Mouse (Mus musculus): ENCODE measurements around the gene Cad.

The Cad gene

DNA sequence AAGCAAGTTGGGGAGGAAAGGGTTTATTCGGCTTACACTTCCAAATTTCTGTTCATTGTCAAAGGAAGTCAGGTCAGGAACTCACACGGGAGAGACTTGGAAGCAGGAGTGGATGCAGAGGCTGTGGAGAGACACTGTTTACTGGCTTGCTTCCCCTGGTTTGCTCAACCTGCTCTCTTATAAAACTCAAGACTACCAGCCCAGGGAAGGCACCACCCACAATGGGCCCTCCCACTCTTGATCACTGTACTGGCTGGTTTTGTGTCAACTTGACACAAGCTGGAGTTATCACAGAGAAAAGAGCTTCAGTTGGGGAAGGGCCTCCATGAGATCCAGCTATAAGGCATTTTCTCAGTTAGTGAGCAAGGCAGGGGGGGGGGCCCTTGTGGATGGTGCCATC, 16.5 kb downstream of the Cad start:
- no peak for DNase-seq (ENCODE audit: low spot score in 2 of 2)

DNA sequence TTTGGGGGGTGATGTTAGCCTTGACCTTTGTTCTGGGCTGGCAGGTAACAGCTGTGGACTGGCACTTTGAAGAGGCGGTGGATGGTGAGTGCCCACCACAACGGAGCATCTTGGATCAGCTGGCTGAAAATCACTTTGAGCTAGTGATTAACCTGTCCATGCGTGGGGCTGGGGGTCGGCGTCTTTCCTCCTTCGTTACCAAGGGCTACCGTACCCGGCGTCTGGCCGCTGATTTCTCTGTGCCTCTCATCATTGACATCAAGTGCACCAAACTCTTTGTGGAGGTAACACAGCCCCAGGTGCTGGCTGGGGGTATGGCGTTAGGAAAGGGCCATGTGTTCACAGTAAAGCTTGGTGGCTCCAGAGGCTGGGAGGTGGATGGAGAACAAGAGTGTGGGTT, 17.2 kb downstream of the Cad start:
- no peak for DNase-seq (ENCODE audit: low spot score in 2 of 2)

- DNase-seq (ENCODE audit: low spot score in 2 of 2) = no peak
Measured at GRCm38 (mm10) chr5:31073176-31073575, 18.6 kb downstream of the Cad start.

GRCm38 (mm10) chr5:31076346-31076745, 21.8 kb downstream of the Cad start:
- no peak for DNase-seq (ENCODE audit: low spot score in 2 of 2)

- DNase-seq (ENCODE audit: low spot score in 2 of 2) = peak; percentile 35 to 54
Measured at GRCm38 (mm10) chr5:31080059-31080794, 25.6 kb downstream of the Cad start.

- DNase-seq (ENCODE audit: low spot score in 2 of 2) = peak in 1 of 2 experiments; percentile 4
Measured at GRCm38 (mm10) chr5:31080795-31081164, 26.2 kb downstream of the Cad start.

GRCm38 (mm10) chr5:31081386-31081785, 26.8 kb downstream of the Cad start:
- DNase-seq (ENCODE audit: low spot score in 2 of 2) = peak in 1 of 2 experiments; percentile 22

- DNase-seq (ENCODE audit: low spot score in 2 of 2) = peak; percentile 25 to 50
Measured at GRCm38 (mm10) chr5:31082355-31082754, 27.8 kb downstream of the Cad start.

GRCm38 (mm10) chr5:31082935-31083625, 28.5 kb downstream of the Cad start:
- no peak for DNase-seq (ENCODE audit: low spot score in 2 of 2)

GRCm38 (mm10) chr5:31083949-31084348, 29.4 kb downstream of the Cad start:
- DNase-seq (ENCODE audit: low spot score in 2 of 2) = peak in 1 of 2 experiments; percentile 26

DNA sequence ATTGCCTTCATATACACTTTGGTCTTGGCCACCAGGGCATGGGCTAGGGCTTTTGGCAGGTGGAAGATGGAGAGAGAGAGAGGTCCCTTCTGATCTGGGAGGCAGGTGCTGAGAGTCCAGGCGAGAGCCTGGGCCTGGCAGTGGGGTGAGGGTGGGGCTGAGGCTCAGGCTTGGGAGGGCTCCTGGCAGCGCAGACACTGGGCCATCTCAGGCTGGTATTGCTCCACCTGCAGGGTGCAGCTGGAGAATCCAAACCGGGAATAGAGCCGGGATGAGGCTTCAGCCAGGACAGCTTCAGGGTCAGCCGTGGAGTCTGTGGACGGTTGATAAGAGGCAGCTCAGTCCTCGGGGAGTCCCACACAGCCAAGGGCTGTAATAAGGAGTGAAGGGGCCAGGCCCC, 32.0 kb downstream of the Cad start:
- peak in 1 of 2 experiments; percentile 9 for DNase-seq (ENCODE audit: low spot score in 2 of 2)

DNA sequence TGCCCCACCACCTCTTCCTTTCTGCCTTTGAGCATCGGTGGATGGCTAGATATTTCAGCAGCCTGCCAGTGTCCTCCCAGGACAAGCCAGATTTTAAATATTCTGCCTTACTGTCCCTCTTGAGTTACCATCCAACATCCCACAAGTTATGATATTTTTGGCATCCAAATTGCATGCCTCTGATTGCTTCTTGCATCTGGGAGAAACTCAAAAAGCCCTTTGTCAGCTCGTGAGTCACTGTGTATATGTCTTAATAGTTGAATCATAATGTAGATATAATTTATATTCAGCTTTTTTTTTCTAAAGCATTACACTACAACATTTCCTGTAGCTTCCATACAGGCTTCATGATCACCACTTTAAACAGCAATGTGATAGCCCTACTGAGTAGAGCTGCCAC, 32.6 kb downstream of the Cad start:
- no peak for DNase-seq (ENCODE audit: low spot score in 2 of 2)

DNA sequence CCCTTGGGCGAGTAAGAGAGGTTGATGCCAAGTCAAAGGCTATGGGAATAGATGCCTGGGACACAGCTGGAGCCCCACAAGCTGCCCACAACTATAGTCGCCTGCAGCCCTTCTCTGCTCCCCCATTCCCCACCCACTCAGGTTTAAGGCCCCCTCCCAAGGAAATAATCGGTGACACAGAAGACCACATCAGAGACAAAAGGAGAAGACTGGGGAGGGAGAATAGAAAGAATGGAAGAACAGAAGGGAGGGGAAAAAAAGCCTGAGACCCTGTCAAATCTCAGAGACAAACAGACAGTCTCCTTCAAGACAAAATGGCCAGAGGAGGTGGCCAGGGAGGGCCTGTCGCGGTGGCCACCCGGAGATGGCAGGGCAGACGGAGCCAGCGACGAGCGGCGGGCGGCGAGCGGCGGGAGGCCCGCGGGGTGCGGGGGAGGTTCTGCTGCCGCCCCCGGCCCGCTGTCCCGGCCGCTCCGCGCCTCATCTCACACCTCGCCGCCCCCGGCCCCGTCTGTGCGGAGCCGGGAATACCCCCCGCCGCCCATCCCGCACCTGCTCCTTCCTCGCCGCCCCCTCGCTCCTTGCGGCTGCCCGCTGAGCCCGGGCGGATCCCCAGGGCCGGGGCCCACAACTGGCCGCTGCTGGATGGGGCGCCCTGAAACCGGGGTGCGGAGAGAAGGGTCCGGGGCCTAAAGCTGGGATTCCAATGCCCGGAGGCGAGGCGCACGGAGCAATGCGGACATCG, 37.8 kb downstream of the Cad start:
- DNase-seq (ENCODE audit: low spot score in 2 of 2) = peak in 1 of 2 experiments; percentile 44

GRCm38 (mm10) chr5:31093151-31094041, 38.8 kb downstream of the Cad start:
- peak; percentile 38 to 48 for DNase-seq (ENCODE audit: low spot score in 2 of 2)

- peak; percentile 7 to 9 for DNase-seq (ENCODE audit: low spot score in 2 of 2)
Measured at GRCm38 (mm10) chr5:31094100-31094798, 39.7 kb downstream of the Cad start.

- peak; percentile 33 to 36 for DNase-seq (ENCODE audit: low spot score in 2 of 2)
Measured at GRCm38 (mm10) chr5:31094799-31095691, 40.5 kb downstream of the Cad start.

DNA sequence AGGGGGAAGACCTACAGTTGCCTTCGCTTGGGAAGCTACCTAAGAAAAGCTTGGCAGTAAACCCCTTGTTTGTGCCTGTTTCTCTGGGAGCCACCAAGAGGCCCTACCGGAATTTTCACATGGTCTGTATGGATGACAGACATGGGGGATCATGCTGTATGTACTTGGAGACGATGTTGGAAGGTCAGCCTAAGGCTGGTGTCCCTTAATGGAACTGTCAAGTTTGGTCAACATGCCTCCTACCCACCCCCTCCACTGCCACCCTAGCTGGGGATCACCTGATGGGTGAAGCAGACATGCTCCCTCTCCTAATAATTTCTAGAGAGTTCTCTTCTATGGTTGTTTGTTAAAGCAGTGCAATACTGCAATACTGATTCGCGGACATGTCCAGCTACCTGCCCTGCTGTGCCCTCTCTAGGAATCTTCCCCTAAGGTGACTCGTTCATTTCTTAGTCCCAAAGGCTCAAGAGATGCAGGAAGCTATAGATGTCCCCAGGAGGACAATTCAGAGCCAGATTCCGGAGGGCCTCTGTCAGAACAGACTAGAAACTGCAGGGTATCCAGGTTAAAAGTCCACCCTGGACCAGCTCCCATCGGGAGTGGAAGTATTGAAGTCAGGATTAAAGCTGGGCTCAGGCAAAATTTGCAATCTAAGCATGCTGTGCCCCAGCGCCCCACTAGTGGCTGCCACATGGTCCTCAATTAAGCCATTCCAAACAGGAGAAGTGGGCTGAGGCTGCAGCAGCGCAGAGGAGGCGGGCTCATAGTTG, 41.3 kb downstream of the Cad start:
- peak in 1 of 2 experiments; percentile 5 for DNase-seq (ENCODE audit: low spot score in 2 of 2)

DNA sequence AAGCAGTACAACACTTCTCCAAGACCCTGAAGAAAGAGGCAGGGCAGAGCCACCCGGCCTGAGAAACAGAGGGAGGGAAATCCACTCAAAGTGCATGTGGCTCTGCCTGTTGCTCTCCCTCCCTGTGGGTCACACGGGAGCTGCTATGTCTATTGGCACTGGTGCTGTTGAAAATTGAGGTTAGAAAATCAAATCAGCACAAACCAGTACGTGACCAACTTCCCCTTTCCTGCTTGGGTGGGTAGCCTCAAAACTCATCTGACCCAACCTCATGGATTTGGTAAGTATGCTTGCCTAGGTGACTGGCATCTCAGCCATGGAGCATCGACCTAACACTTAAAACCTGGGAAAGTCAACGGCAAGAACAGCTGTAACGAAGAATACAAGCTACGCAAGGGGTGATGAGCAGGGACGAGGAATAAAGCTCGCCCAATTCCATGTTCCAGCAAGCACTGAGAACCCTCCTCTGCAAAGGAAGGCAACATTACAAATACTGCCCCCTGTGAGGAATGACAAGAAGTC, 51.3 kb downstream of the Cad start, which contains the start of gene Dnajc5g:
Gene Dnajc5g (plus strand): TSS at position 472 of the 522 bp plus-strand sequence.
- DNase-seq (ENCODE audit: low spot score in 2 of 2) = no peak

All from frontal cortex, postnatal 10 days (tissue).